Mouse (Mus musculus): ENCODE measurements around the gene Acox2. TPM values are rescaled to one million over a fixed set of nuclear protein-coding genes. Genes with fewer than 3 reads are reported as not detected.
A peak's percentile ranks its signal among the peaks of the same experiment; 100 is the strongest.
"Not testable (repeated sequence)": the region's sequence is repeated elsewhere in the genome, so short reads cannot be mapped to it uniquely, and the experiment has no call there.

The Acox2 gene
- not detected in 2 replicates for polyA plus RNA-seq (2014; fragmentation: Nextera tagmentation; extraction: Ambion mirVana)

DNA sequence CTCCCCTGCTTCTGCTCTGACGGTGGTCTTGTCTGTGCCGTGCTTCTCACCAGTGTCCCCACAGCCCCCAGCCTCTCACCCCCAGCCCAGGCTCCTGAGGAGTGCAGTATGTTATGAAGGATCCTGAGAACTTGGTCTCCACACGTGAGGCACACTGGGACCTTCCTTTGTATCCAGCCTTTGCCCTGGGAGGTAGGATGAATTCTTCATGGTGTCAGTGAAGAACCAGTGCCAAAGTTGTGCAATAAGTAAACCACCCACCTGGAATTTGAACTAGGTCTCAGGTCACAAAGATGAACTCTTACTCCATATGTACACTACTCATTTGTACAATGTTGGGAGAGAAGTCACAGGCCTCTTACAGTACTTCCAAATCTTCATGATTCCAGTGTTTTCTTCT lies at the start of gene Acox2:
Gene Acox2, minus strand, starts transcription at position 188 of the 400 bp plus-strand sequence.
- no peaks in the 10 kb centered on the region for H3K36me3 ChIP-seq (replicated peaks; ENCODE audit: control insufficient read depth, insufficient read depth)
- H3K4me3 ChIP-seq (replicated peaks; ENCODE audit: low read length) = no peak within 1 kb of the TSS
- no peak for DNase-seq (ENCODE audit: low spot score)
- no peak within 1 kb of the TSS for H3K4me2 ChIP-seq (replicated peaks)
- WGBS = 88% methylated on average over 3 of the region's 3 CpGs
- no peaks in the 10 kb centered on the region for H3K9me3 ChIP-seq (ENCODE audit: control insufficient read depth, low read length)
- no peaks in the 10 kb centered on the region for H3K27me3 ChIP-seq (ENCODE audit: control insufficient read depth, insufficient read depth, low read length)
- no peak within 1 kb of the TSS for H3K27ac ChIP-seq
- ATAC-seq (ENCODE audit: low FRiP score) = no peak
- no peak within 1 kb of the TSS for H3K9ac ChIP-seq
- H3K4me1 ChIP-seq (replicated peaks; ENCODE audit: control insufficient read depth, insufficient read depth, low read length) = no peaks in the 10 kb centered on the region

DNA sequence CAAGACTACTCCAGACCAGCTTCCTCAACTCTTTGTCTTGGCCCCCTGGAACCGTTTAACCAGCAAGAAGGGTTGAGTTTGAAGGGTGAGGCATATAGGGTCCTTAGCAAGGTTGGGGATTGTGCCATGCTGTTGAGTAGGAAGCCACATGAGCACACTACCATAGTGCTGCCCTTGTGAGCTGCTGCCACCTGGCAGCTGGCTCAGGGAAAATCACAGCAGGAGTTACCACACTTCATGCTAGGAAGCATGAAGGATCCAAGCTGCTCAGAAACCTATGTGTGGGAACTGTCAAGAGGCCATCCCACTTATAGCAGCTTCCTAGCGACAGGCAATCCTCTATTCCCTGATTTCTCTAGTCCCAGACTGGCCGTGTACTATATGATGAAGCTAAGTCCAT lies 49.5 kb upstream of the Acox2 start:
- H3K27me3 ChIP-seq (ENCODE audit: control insufficient read depth, insufficient read depth, low read length) = no peaks in the 10 kb centered on the region
- no peaks in the 10 kb centered on the region for H3K36me3 ChIP-seq (replicated peaks; ENCODE audit: control insufficient read depth, insufficient read depth)
- WGBS = 83% methylated on average over 3 of the region's 3 CpGs
- H3K27ac ChIP-seq = no peak overlapping the region
- no peaks in the 10 kb centered on the region for H3K9me3 ChIP-seq (ENCODE audit: control insufficient read depth, low read length)
- H3K4me3 ChIP-seq (replicated peaks; ENCODE audit: low read length) = no peak overlapping the region
- ATAC-seq (ENCODE audit: low FRiP score) (no peak), DNase-seq (ENCODE audit: low spot score) (no peak)
- no peak overlapping the region for H3K4me2 ChIP-seq (replicated peaks)
- no peak overlapping the region for H3K9ac ChIP-seq
- peaks cover 7% of the 10 kb centered on the region; the same call in 1 of the 2 replicates for H3K4me1 ChIP-seq (replicated peaks; ENCODE audit: control insufficient read depth, insufficient read depth, low read length)

DNA sequence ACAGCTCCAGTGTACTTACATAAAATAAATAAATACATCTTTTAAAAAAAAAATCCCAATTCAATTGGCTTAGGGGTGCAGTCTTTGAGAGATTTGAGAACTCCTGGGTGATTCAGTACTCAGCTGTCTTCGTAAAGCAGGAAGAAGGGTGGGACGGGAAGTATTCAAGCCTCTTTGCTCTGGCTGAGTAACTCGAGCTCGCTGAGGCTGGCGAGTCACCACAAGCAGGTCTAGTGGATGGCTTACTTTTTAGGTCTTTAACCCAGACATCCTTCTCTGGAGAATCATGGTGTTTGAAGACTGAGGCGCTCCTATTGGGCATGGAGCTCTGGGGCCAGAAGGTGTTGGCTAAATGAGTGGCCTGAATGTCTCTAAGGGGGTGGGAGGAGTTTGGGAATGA lies 47.7 kb upstream of the Acox2 start:
- Histone ChIP-seq H3K4me1 (replicated peaks; ENCODE audit: control insufficient read depth, insufficient read depth, low read length) (peaks cover 7% of the 10 kb centered on the region; the same call in 1 of the 2 replicates), H3K27me3 (ENCODE audit: control insufficient read depth, insufficient read depth, low read length) (no peaks in the 10 kb centered on the region), H3K27ac (no peak overlapping the region), H3K4me2 (replicated peaks) (no peak overlapping the region), H3K36me3 (replicated peaks; ENCODE audit: control insufficient read depth, insufficient read depth) (no peaks in the 10 kb centered on the region), H3K4me3 (replicated peaks; ENCODE audit: low read length) (no peak overlapping the region), H3K9ac (no peak overlapping the region), H3K9me3 (ENCODE audit: control insufficient read depth, low read length) (no peaks in the 10 kb centered on the region)
- ATAC-seq (ENCODE audit: low FRiP score) = no peak
- DNase-seq (ENCODE audit: low spot score) = no peak
- WGBS = 85% methylated on average over 6 of the region's 6 CpGs

DNA sequence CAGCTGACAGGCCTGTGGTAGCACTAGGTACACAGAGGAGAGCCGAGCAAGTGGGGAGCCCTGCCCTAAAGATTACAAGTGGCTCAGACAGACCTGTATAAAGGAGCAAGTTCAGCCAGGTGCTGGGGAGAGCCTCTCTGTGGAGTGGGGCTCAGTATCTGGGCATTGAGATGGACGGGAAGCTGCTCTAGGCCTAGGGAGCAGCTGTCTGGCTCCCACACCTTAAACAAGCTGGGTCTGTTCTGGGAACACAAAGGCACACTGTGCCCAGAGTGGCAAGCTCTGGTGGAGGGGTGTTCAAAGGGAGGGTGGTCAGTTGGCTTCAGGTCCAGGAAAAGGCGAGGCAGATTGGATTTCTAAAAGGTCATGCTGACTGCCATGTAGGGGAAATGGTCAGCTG lies 45.9 kb upstream of the Acox2 start:
- no peak overlapping the region for H3K4me3 ChIP-seq (replicated peaks; ENCODE audit: low read length)
- no peak overlapping the region for H3K4me2 ChIP-seq (replicated peaks)
- no peak overlapping the region for H3K9ac ChIP-seq
- H3K27me3 ChIP-seq (ENCODE audit: control insufficient read depth, insufficient read depth, low read length) = no peaks in the 10 kb centered on the region
- DNase-seq (ENCODE audit: low spot score) = no peak
- WGBS = 70% methylated on average over 3 of the region's 3 CpGs
- no peaks in the 10 kb centered on the region for H3K36me3 ChIP-seq (replicated peaks; ENCODE audit: control insufficient read depth, insufficient read depth)
- no peak for ATAC-seq (ENCODE audit: low FRiP score)
- H3K4me1 ChIP-seq (replicated peaks; ENCODE audit: control insufficient read depth, insufficient read depth, low read length) = peaks cover 7% of the 10 kb centered on the region; the same call in 1 of the 2 replicates
- H3K27ac ChIP-seq = no peak overlapping the region
- H3K9me3 ChIP-seq (ENCODE audit: control insufficient read depth, low read length) = no peaks in the 10 kb centered on the region

DNA sequence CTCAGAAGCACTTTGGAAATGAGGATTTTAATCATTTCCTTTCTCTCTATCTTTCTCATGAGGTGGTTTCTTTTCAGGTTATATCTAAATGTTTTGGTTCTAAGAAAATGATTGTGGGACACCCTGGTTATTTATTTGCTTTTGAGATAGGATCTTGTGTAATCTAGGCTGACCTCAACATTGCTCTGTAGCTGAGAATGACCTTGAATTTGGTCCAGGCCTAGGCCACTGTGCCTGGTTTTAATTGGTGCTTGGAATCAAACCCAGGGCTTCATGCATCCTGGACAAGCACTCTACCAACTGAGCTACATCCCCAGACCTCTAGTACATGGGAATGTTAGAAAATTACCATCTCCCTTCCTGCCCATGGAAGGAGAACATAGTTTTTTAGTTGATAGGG lies 44.9 kb upstream of the Acox2 start:
- Histone ChIP-seq H3K36me3 (replicated peaks; ENCODE audit: control insufficient read depth, insufficient read depth) (no peaks in the 10 kb centered on the region), H3K27ac (no peak overlapping the region), H3K4me1 (replicated peaks; ENCODE audit: control insufficient read depth, insufficient read depth, low read length) (no peaks in the 10 kb centered on the region), H3K4me3 (replicated peaks; ENCODE audit: low read length) (no peak overlapping the region), H3K27me3 (ENCODE audit: control insufficient read depth, insufficient read depth, low read length) (no peaks in the 10 kb centered on the region; the same call in 1 of the 2 replicates), H3K4me2 (replicated peaks) (no peak overlapping the region), H3K9me3 (ENCODE audit: control insufficient read depth, low read length) (no peaks in the 10 kb centered on the region), H3K9ac (no peak overlapping the region)
- ATAC-seq (ENCODE audit: low FRiP score) (no peak), DNase-seq (ENCODE audit: low spot score) (no peak)

DNA sequence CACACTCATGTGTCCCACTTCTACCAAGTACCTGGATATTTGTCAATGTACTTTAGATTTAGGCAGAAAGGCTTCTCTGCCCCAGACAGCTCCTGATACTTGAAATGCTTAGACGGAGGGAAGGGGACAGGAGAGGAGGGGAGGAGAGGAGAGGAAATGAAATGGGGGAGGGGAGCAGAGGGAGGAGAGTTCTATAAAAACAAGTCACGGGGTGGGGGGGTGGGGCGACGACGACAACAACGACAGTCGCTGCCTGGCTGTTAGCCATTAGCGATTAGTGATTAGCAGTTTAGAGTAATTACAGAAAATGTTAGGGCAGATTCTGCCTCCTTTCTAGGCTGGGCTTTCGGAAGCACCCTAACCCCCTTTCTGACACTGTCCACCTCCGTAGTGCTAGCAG lies 43.5 kb upstream of the Acox2 start:
- DNase-seq (ENCODE audit: low spot score) (peak; percentile 23), ATAC-seq (ENCODE audit: low FRiP score) (no peak)
- WGBS = 25% methylated on average over 10 of the region's 10 CpGs
- no peaks in the 10 kb centered on the region; the same call in 1 of the 2 replicates for H3K27me3 ChIP-seq (ENCODE audit: control insufficient read depth, insufficient read depth, low read length)
- H3K9ac ChIP-seq = no peak overlapping the region
- H3K27ac ChIP-seq = no peak overlapping the region
- no peaks in the 10 kb centered on the region for H3K36me3 ChIP-seq (replicated peaks; ENCODE audit: control insufficient read depth, insufficient read depth)
- no peak overlapping the region for H3K4me2 ChIP-seq (replicated peaks)
- no peaks in the 10 kb centered on the region for H3K9me3 ChIP-seq (ENCODE audit: control insufficient read depth, low read length)
- no peaks in the 10 kb centered on the region for H3K4me1 ChIP-seq (replicated peaks; ENCODE audit: control insufficient read depth, insufficient read depth, low read length)
- no peak overlapping the region for H3K4me3 ChIP-seq (replicated peaks; ENCODE audit: low read length)

DNA sequence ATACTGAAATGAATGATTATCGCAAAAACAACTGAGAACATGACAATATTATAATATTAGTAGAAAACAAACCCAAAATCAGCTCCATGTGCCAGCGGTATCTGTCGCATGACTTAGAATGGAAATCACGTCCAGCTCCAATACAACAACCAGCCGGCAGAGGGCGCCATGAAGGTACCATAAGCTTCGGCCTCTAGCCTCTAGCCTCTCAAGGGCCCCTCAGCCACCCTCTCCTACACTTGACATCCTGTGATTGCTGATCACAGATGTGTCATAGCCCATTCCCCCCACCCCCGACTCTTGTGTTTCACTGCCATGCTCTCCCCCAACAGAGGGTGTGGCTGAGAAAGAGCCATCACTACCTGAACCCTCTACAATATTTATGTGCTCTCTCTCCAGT lies 41.1 kb upstream of the Acox2 start:
- no peak for ATAC-seq (ENCODE audit: low FRiP score)

DNA sequence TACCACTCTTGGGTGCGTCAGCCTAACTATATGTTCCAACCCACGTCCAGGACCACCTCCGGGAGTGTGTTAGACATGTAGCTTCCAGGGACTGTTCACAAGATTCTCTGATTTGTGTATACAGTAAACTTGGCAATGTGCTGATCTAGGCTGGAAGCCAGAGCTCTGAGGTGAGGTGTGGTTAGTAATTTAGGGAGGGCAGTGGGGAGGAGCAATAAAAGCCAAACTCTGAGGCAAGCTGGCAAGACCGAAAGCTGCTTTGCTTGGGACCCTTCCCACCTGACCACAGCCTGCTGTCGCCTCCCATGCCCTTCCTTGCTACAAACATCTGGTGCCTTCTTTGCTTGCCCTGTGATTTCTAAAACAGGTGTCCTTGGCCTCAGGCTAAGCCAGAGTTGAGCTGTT lies 38.7 kb upstream of the Acox2 start:
- no peaks in the 10 kb centered on the region for H3K4me1 ChIP-seq (replicated peaks; ENCODE audit: control insufficient read depth, insufficient read depth, low read length)
- no peak overlapping the region for H3K9ac ChIP-seq
- H3K27me3 ChIP-seq (ENCODE audit: control insufficient read depth, insufficient read depth, low read length) = no peaks in the 10 kb centered on the region; the same call in 1 of the 2 replicates
- WGBS = 88% methylated on average over 5 of the region's 5 CpGs
- no peak overlapping the region for H3K27ac ChIP-seq
- DNase-seq (ENCODE audit: low spot score) (no peak), ATAC-seq (ENCODE audit: low FRiP score) (no peak)
- no peaks in the 10 kb centered on the region for H3K36me3 ChIP-seq (replicated peaks; ENCODE audit: control insufficient read depth, insufficient read depth)
- H3K4me2 ChIP-seq (replicated peaks) = no peak overlapping the region
- H3K4me3 ChIP-seq (replicated peaks; ENCODE audit: low read length) = no peak overlapping the region
- H3K9me3 ChIP-seq (ENCODE audit: control insufficient read depth, low read length) = no peaks in the 10 kb centered on the region

More for the DNA sequence above, 41.1 kb upstream of the Acox2 start:
- no peak for DNase-seq (ENCODE audit: low spot score)
- Histone ChIP-seq H3K36me3 (replicated peaks; ENCODE audit: control insufficient read depth, insufficient read depth) (no peaks in the 10 kb centered on the region), H3K4me1 (replicated peaks; ENCODE audit: control insufficient read depth, insufficient read depth, low read length) (no peaks in the 10 kb centered on the region), H3K4me3 (replicated peaks; ENCODE audit: low read length) (no peak overlapping the region), H3K27ac (no peak overlapping the region), H3K9ac (no peak overlapping the region), H3K9me3 (ENCODE audit: control insufficient read depth, low read length) (no peaks in the 10 kb centered on the region), H3K27me3 (ENCODE audit: control insufficient read depth, insufficient read depth, low read length) (no peaks in the 10 kb centered on the region; the same call in 1 of the 2 replicates), H3K4me2 (replicated peaks) (no peak overlapping the region)
- 25% methylated on average over 8 of the region's 8 CpGs for WGBS

DNA sequence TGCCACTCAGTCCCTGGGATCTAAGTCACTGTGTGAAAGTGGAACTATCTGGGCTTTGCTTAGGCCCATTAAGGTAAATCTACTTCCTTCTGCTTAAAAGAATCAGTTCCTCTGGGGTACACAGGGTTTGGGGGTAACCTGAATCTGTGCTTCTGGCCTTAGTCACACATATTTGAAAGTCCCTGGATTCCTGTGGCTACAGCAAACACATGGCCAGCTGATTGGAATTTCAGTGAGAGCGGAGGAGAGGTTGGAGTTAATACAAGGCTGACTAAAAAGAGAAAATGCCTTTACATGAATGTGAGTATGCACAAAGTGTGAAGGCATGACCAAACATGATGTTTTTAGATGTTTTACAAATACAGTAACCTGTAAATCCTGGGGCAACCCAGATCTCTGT lies 35.1 kb upstream of the Acox2 start:
- DNase-seq (ENCODE audit: low spot score) (no peak), ATAC-seq (ENCODE audit: low FRiP score) (no peak)
- Histone ChIP-seq H3K4me1 (replicated peaks; ENCODE audit: control insufficient read depth, insufficient read depth, low read length) (no peaks in the 10 kb centered on the region), H3K4me3 (replicated peaks; ENCODE audit: low read length) (no peak overlapping the region), H3K27ac (no peak overlapping the region), H3K9me3 (ENCODE audit: control insufficient read depth, low read length) (0 out of 2 replicates have a peak, but pooled peaks cover 7% of the 10 kb centered on the region), H3K27me3 (ENCODE audit: control insufficient read depth, insufficient read depth, low read length) (no peaks in the 10 kb centered on the region; the same call in 1 of the 2 replicates), H3K36me3 (replicated peaks; ENCODE audit: control insufficient read depth, insufficient read depth) (no peaks in the 10 kb centered on the region), H3K4me2 (replicated peaks) (no peak overlapping the region), H3K9ac (no peak overlapping the region)
- 95% methylated on average over 1 of the region's 1 CpGs for WGBS

DNA sequence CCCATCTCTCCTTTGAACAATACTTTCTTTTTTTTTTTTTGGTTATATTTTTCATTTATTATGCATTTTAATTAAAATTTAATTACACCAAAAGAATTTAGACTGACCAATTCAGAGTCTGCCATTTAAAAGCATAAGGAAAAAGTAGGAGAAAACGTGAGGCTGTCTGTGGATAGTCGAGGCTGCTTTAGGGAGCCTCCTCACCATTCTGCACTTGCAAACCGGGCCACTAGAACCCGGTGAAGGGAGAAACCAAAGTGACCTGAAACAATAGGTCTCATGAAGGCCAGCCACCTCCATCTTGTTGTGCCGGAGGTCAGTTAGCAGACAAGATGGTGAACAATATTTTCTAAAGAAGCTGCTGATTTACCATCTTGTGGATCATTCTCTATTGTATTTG lies 27.4 kb upstream of the Acox2 start:
- 83% methylated on average over 5 of the region's 5 CpGs for WGBS
- H3K27ac ChIP-seq; H3K4me1 ChIP-seq (replicated peaks; ENCODE audit: control insufficient read depth, insufficient read depth, low read length); H3K4me2 ChIP-seq (replicated peaks); DNase-seq (ENCODE audit: low spot score); H3K27me3 ChIP-seq (ENCODE audit: control insufficient read depth, insufficient read depth, low read length); H3K9me3 ChIP-seq (ENCODE audit: control insufficient read depth, low read length); H3K36me3 ChIP-seq (replicated peaks; ENCODE audit: control insufficient read depth, insufficient read depth); H3K9ac ChIP-seq; H3K4me3 ChIP-seq (replicated peaks; ENCODE audit: low read length): not testable (repeated sequence)
- ATAC-seq (ENCODE audit: low FRiP score) = peak; percentile 83; the same call in 1 of the 2 replicates

All from hindbrain, embryonic 14.5 days (tissue).